Mouse (Mus musculus) liver, adult 2 months (tissue): Measurements from ENCODE around the gene Ppa1. TPM values are rescaled to one million over a fixed set of nuclear protein-coding genes. Genes with fewer than 3 reads are reported as not detected.

ENCODE experiments used
- DNase-seq: peaks from one replicate; pipeline ENCODE4 v3.0.0-alpha.2; 2011; ENCODE audit warnings: low read depth, low spot score; ENCODE audit errors: extremely low read depth
- H3K27ac ChIP-seq: fragments of 200-500 bp; replicated peaks from 2 replicates; pipeline ENCODE4 v1.5.1; 2012; ENCODE audit warnings: low read depth, mild to moderate bottlenecking, control low read depth, inconsistent platforms, low read length; ENCODE audit not compliant: insufficient read depth
- H3K27me3 ChIP-seq: fragments of 200-500 bp; 2 replicates; pipeline ENCODE4 v1.6.1; 2012; ENCODE audit warnings: mild to moderate bottlenecking, moderate library complexity, low read length, inconsistent platforms; ENCODE audit not compliant: control insufficient read depth, insufficient read depth
- H3K36me3 ChIP-seq: fragments of 200-500 bp; 2 replicates; pipeline ENCODE4 v1.6.1; 2012; ENCODE audit warnings: low read length, inconsistent platforms; ENCODE audit not compliant: control insufficient read depth, insufficient read depth
- H3K4me1 ChIP-seq: fragments of 200-500 bp; 2 replicates; pipeline ENCODE4 v1.6.1; 2011; ENCODE audit warnings: low read length; ENCODE audit not compliant: control insufficient read depth, insufficient read depth
- H3K4me3 ChIP-seq: fragments of 200-500 bp; 2 replicates; pipeline ENCODE4 v1.5.1; 2011; ENCODE audit warnings: low read depth, mild to moderate bottlenecking, control low read depth, low read length, moderate library complexity; ENCODE audit not compliant: insufficient read depth
- H3K79me2 ChIP-seq: fragments of 200-500 bp; 2 replicates; pipeline ENCODE4 v1.6.1; 2012; ENCODE audit warnings: inconsistent platforms, mild to moderate bottlenecking, low read length, moderate library complexity; ENCODE audit not compliant: control insufficient read depth, insufficient read depth
- H3K9ac ChIP-seq: fragments of 200-500 bp; 2 replicates; pipeline ENCODE4 v1.6.1; 2012; ENCODE audit warnings: low read depth, mild to moderate bottlenecking, control low read depth, inconsistent platforms, low read length
- CTCF ChIP-seq: fragments of 200-500 bp; IDR thresholded peaks from 2 replicates; pipeline ENCODE4 v1.5.1; 2011; ENCODE audit warnings: low read depth, low read length, control low read depth
- POLR2A ChIP-seq: fragments of 200-500 bp; IDR thresholded peaks from 2 replicates; pipeline ENCODE4 v1.6.1; 2011; ENCODE audit warnings: low read length, control low read depth; ENCODE audit not compliant: insufficient read depth; ENCODE audit errors: extremely low read depth
- WGBS: fragments of 180-500 bp; shearing (Covaris S2); methylation state at CpG from one replicate; pipeline ENCODE4 v1.1.7; 2018; 5-methylcytosine and 5-hydroxymethylcytosine counted together
- polyA plus RNA-seq: library from polyadenylated mRNA; depleted of rRNA; stranded (reverse); fragments of >200 nt; gene quantifications from 2 replicates; pipeline ENCODE4 v1.2.3, GENCODE M21; 2012
- total RNA-seq: library from RNA; depleted of rRNA; stranded (reverse); fragments of >200 nt; gene quantifications from 2 replicates; pipeline ENCODE4 v1.2.3, GENCODE M21; 2014

Gene Ppa1
- total and polyA plus RNA-seq, 2 experiments, result 92.3 to 279 TPM

DNA sequence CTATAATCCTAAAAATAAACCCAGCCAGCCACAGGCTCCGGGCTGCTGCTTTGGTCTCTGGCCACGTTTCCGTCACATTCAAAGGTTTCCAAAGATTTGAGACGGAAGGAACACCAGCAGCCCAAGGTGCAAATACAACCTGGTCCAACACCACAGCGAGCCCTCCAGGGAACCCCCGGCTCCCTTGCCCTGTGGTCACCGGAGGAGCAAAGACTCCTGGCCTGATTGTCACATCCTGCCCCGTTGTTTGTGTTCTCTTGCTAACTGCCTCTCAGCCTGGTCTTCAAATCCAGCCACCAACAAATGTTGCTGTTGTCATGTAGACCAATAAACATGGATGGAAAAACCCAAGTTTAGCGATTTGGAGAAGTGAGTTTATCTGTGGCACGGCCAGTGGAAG, 15.9 kb upstream of the Ppa1 start:
- TF ChIP-seq CTCF, result no peak
- TF ChIP-seq POLR2A, result no peak
- no peak overlapping the region for H3K9ac ChIP-seq
- no peaks in the 10 kb centered on the region for H3K4me1 ChIP-seq
- WGBS, result 81% methylated on average over 10 of the region's 10 CpGs
- no peaks in the 10 kb centered on the region for H3K79me2 ChIP-seq
- no peaks in the 10 kb centered on the region for H3K36me3 ChIP-seq
- no peaks in the 10 kb centered on the region for H3K27me3 ChIP-seq
- H3K27ac ChIP-seq, result no peak overlapping the region
- DNase-seq, result no peak
- no peak overlapping the region for H3K4me3 ChIP-seq

DNA sequence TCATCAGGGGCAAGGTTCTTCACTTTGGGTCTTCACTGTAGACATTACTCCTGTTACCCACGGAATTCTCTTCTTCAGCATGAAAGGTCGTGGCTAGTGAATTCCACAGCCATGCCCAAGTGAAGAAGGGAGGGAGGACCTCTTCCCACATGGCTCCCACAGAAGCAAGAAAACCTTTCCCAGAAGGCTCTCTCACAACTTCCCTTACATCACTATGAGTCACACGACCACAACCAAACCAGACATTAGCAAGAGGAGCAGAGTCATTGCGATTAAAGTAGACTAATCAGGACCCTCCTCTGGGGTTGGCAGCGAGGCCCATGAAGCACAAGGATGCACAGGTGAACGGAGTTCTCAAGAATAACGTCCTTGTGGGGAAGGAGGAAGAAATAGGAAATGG, 11.3 kb upstream of the Ppa1 start:
- no peak for DNase-seq
- H3K4me3 ChIP-seq, result no peak overlapping the region

DNA sequence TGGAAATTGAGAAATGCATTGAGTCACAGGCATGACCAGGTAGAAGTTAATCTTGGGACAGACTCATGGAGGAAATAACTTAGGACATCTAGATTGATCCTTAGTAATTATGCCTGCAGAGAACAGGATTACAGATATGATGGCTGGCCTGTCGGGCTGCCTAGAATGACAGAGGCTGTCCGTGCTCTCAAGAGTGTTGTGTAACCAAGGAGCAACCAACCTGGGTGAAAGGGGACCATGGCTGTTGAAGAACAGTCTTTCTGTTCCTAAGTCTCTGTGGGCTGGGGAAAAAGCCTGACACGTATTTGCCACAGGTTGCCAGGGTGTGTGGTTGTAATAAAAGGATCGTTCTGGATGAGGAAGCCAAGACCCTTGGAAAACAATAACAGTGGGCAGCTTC, 8.0 kb upstream of the Ppa1 start:
- Histone ChIP-seq H3K4me1 (peaks cover 8% of the 10 kb centered on the region), H3K36me3 (no peaks in the 10 kb centered on the region), H3K27me3 (no peaks in the 10 kb centered on the region), H3K4me3 (no peak overlapping the region), H3K79me2 (no peaks in the 10 kb centered on the region), H3K9ac (no peak overlapping the region), H3K27ac (no peak overlapping the region)
- no peak for DNase-seq
- WGBS, result 65% methylated on average over 4 of the region's 4 CpGs
- TF ChIP-seq POLR2A, result no peak
- TF ChIP-seq CTCF, result no peak

More for the DNA sequence above, 11.3 kb upstream of the Ppa1 start:
- no peaks in the 10 kb centered on the region for H3K79me2 ChIP-seq
- TF ChIP-seq CTCF (no peak), POLR2A (no peak)
- no peak overlapping the region for H3K27ac ChIP-seq
- no peak overlapping the region for H3K9ac ChIP-seq
- H3K4me1 ChIP-seq, result peaks cover 2% of the 10 kb centered on the region; the same call in 1 of the 2 replicates
- H3K36me3 ChIP-seq, result no peaks in the 10 kb centered on the region
- WGBS, result 78% methylated on average over 7 of the region's 7 CpGs
- H3K27me3 ChIP-seq, result no peaks in the 10 kb centered on the region

DNA sequence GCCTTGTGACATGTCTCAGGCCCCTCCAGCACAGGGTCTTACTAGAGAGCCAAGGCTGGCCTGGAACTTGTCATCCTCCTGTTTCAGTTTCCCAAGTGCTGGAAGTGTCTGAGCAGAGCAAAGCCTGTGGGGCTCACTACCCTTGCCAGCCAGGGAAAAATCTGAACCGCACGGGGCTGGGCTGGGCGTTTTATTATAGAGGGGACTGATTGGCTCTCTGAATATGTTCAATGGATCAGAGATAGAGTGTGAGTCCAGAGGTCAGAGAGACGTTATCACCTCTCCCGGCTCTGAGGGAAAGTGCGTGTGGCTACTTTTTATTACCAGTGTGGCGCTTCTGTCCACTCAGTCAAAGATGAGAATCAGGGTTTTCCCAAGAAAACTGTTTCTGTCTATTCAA, 1.8 kb upstream of the Ppa1 start:
- Histone ChIP-seq H3K27me3 (no peaks in the 10 kb centered on the region), H3K4me3 (no peak overlapping the region), H3K4me1 (peaks cover 17% of the 10 kb centered on the region), H3K36me3 (peaks cover under 1% of the 10 kb centered on the region; the same call in 1 of the 2 replicates), H3K79me2 (no peaks in the 10 kb centered on the region), H3K9ac (peak overlapping the region; percentile 68), H3K27ac (peak overlapping the region; percentile 96)
- peak; percentile 93 for DNase-seq
- 26% methylated on average over 7 of the region's 7 CpGs for WGBS
- no peak for TF ChIP-seq CTCF
- peak; percentile 44; the same call in 1 of the 2 replicates for TF ChIP-seq POLR2A

DNA sequence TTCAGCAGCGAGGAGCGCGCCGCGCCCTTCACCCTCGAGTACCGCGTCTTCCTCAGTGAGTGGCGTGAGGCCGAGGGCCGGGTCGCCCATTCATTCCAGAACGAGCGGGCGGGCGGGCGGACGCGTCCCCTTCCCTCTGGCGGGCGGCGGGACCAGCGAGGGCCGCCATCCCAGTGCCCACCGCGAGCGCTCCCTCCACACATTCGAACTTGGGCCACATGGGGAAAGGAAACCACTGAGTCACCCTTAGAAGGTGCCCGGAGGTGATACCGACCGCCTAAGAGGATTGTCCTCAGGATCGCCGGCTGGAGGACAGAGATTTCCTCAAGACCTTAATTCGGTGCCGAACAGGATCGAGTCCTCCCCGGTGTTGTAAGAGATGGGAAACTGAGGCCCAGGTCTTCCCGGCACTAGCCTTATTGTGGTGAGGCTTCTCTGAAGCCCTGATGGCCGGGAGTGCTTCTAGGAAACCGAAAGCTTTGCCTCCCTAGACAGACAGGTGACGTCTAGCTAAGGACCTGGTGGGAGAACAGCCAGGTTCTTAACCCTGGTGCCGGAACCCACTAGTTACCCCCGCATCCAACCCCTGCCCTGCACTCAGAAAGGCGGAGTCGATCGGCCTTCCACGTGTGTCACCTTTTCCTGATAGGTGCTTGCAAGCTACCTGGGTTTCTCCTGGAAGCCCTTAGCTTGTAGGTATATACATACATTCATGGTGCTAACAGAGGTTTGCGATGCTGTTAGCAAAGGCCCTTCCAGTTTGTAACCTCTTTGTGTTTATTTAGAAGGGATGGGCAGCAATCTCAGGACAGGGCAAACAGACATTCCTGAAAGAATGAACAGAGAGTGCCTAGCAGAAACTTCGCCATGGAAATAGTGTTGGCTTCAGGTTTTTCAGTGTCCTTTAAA, 639 bp downstream of the Ppa1 start:
- Histone ChIP-seq H3K27ac (peak overlapping the region; percentile 55), H3K4me1 (peaks cover 20% of the 10 kb centered on the region), H3K4me3 (peak overlapping the region; percentile 82), H3K9ac (peak overlapping the region; percentile 93), H3K27me3 (no peaks in the 10 kb centered on the region), H3K36me3 (peaks cover 4% of the 10 kb centered on the region; the same call in 1 of the 2 replicates), H3K79me2 (no peaks in the 10 kb centered on the region)
- TF ChIP-seq CTCF (no peak), POLR2A (no peak)
- DNase-seq, result peak; percentile 61
- WGBS, result under 1% methylated on average over 49 of the region's 49 CpGs

DNA sequence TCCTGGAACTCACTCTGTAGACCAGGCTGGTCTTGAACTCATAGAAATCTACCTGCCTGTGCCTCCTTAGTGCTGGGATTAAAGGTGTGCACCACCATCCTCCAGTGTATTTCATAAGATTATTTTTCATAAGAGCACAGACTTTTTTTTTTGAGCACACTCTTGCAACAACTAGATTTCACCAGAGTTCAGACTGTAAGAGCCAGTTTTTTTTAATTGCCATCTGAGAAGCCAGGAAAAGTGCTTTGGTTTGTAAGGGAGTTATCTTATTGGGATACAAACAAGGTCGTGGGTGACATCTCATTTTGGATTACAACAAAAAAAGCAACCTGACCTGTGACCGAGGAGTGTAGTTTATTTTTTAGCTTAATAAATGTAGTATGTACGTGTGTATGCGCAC, 5.8 kb downstream of the Ppa1 start:
- no peak for TF ChIP-seq POLR2A
- no peak for TF ChIP-seq CTCF
- no peak overlapping the region for H3K4me3 ChIP-seq
- H3K27ac ChIP-seq, result 0 out of 2 replicates have a peak overlapping the region, but pooled peaks have one; percentile 13
- peaks cover 31% of the 10 kb centered on the region for H3K4me1 ChIP-seq
- H3K79me2 ChIP-seq, result no peaks in the 10 kb centered on the region; the same call in 1 of the 2 replicates
- H3K36me3 ChIP-seq, result peaks cover 8% of the 10 kb centered on the region; the same call in 1 of the 2 replicates
- H3K9ac ChIP-seq, result no peak overlapping the region
- peak; percentile 57 for DNase-seq
- WGBS, result 56% methylated on average over 4 of the region's 4 CpGs
- no peaks in the 10 kb centered on the region for H3K27me3 ChIP-seq
